8 mouse cellular contexts compared by ENCODE assay signal in genomic region chr2:128412974-128413373, GRCm38 (mm10).
DNase-seq lines count a peak whose midpoint lies in the region; TF ChIP-seq lines count a peak whose summit lies in the region.

No protein-coding gene starts in this region.

- H3K36me3 ChIP-seq in embryonic facial prominence, embryonic 10.5 days (replicated peaks): no peaks in the 10 kb centered on the region

- peaks cover 19% of the 10 kb centered on the region for H3K4me1 ChIP-seq in embryonic facial prominence, embryonic 10.5 days

- H3K9me3 ChIP-seq in embryonic facial prominence, embryonic 10.5 days: no peaks in the 10 kb centered on the region

- peak; percentile 84 for DNase-seq in heart, adult 11 months
- no peak for DNase-seq in heart, adult 9 months (ENCODE audit: low spot score in 2 of 2)
- DNase-seq in 416B (ENCODE audit: low read depth): peak; percentile 93
- peak; percentile 27 for DNase-seq in embryonic facial prominence, embryonic 10.5 days (ENCODE audit: low spot score)
- DNase-seq in mesoderm, embryonic 11.5 days (ENCODE audit: low read depth, low spot score): peak; percentile 70
- no peak for DNase-seq in layer of hippocampus, adult 2 months (ENCODE audit: low spot score in 2 of 2)
- DNase-seq in left cerebral cortex, adult 11 months (ENCODE audit: low spot score): no peak
- DNase-seq in frontal cortex, postnatal 10 days (ENCODE audit: low spot score in 2 of 2): no peak

- H3K27ac ChIP-seq in embryonic facial prominence, embryonic 10.5 days (replicated peaks): peak overlapping the region; percentile 15; the same call in 1 of the 2 replicates
- H3K27ac ChIP-seq in layer of hippocampus, adult 2 months: no peak overlapping the region

- no peak overlapping the region for H3K4me3 ChIP-seq in embryonic facial prominence, embryonic 10.5 days
- H3K4me3 ChIP-seq in layer of hippocampus, adult 2 months: no peak overlapping the region

- no peak for TF ChIP-seq CTCF in layer of hippocampus, adult 2 months (conservative IDR thresholded peaks at IDR 0.05)

- WGBS in embryonic facial prominence, embryonic 10.5 days: 53% methylated on average over 10 of the region's 10 CpGs

- 0 out of 2 replicates have a peak, but pooled peaks cover 3% of the 10 kb centered on the region for H3K27me3 ChIP-seq in embryonic facial prominence, embryonic 10.5 days (replicated peaks; ENCODE audit: low read depth, poor library complexity, severe bottlenecking)

Comparison
In these comparisons a context has a peak if more than half of its experiments do, and no peak if none do; other contexts are left out.
1. DNase-seq: peak in heart, adult 11 months (single experiment), 416B (single experiment), embryonic facial prominence, embryonic 10.5 days (single experiment) and mesoderm, embryonic 11.5 days (single experiment); none in heart, adult 9 months (0 of 2), layer of hippocampus, adult 2 months (0 of 2), left cerebral cortex, adult 11 months (single experiment) and frontal cortex, postnatal 10 days (0 of 2).